Mouse (Mus musculus): ENCODE measurements around the gene Slc44a1. TPM values are rescaled to one million over a fixed set of nuclear protein-coding genes. Genes with fewer than 3 reads are reported as not detected.

Gene Slc44a1
- polyA plus RNA-seq, 1 experiment from 2014 or later: 15.9 TPM

DNA sequence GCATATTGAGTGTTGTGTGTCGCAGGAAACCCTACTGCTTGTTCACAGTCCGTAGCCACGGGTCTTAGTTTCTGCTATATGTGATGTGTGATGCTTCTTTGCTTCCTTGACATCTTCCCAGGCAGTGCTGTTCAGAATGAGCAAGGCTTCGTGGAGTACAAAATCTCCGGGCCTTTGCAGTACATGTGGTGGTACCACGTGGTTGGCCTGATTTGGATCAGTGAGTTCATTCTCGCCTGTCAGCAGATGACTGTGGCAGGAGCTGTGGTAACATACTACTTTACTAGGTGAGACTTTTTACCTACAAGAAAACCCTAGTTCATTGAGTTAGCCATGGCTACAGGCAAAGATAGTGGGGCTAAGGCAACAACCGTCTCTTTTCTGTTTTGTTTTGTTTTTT is 103.2 kb downstream of the Slc44a1 start:
- Histone ChIP-seq H3K27me3 (no peaks in the 10 kb centered on the region), H3K4me3 (no peak overlapping the region), H3K27ac (no peak overlapping the region), H3K36me3 (0 out of 2 replicates have a peak, but pooled peaks cover 3% of the 10 kb centered on the region), H3K9me3 (replicated peaks) (no peaks in the 10 kb centered on the region), H3K4me1 (replicated peaks) (peaks cover 3% of the 10 kb centered on the region; the same call in 1 of the 2 replicates), H3K9ac (no peak overlapping the region), H3K4me2 (no peak overlapping the region)
- WGBS: 68% methylated on average over 8 of the region's 8 CpGs
- no peak for ATAC-seq (replicated peaks; ENCODE audit: insufficient number of reproducible peaks, insufficient read depth, low FRiP score, low read depth)

- H3K9me3 ChIP-seq (replicated peaks): no peaks in the 10 kb centered on the region
Observed at GRCm38 (mm10) chr4:53544889-53545288, 104.7 kb downstream of the Slc44a1 start.

GRCm38 (mm10) chr4:53547381-53547780 is 107.2 kb downstream of the Slc44a1 start:
- Histone ChIP-seq H3K27me3 (no peaks in the 10 kb centered on the region), H3K36me3 (no peaks in the 10 kb centered on the region), H3K4me3 (no peak overlapping the region), H3K9me3 (replicated peaks) (no peaks in the 10 kb centered on the region), H3K27ac (no peak overlapping the region), H3K4me2 (no peak overlapping the region), H3K4me1 (replicated peaks) (peaks cover 3% of the 10 kb centered on the region; the same call in 1 of the 2 replicates), H3K9ac (no peak overlapping the region)
- WGBS: 89% methylated on average over 5 of the region's 5 CpGs
- no peak for ATAC-seq (replicated peaks; ENCODE audit: insufficient number of reproducible peaks, insufficient read depth, low FRiP score, low read depth)

More at GRCm38 (mm10) chr4:53544889-53545288, 104.7 kb downstream of the Slc44a1 start:
- Histone ChIP-seq H3K4me3 (no peak overlapping the region), H3K4me1 (replicated peaks) (peaks cover 3% of the 10 kb centered on the region; the same call in 1 of the 2 replicates), H3K27me3 (no peaks in the 10 kb centered on the region), H3K4me2 (no peak overlapping the region), H3K36me3 (0 out of 2 replicates have a peak, but pooled peaks cover 3% of the 10 kb centered on the region), H3K27ac (no peak overlapping the region), H3K9ac (no peak overlapping the region)
- WGBS: 74% methylated on average over 1 of the region's 1 CpGs
- ATAC-seq (replicated peaks; ENCODE audit: insufficient number of reproducible peaks, insufficient read depth, low FRiP score, low read depth): 0 out of 2 replicates have a peak, but pooled peaks have one; percentile 47

DNA sequence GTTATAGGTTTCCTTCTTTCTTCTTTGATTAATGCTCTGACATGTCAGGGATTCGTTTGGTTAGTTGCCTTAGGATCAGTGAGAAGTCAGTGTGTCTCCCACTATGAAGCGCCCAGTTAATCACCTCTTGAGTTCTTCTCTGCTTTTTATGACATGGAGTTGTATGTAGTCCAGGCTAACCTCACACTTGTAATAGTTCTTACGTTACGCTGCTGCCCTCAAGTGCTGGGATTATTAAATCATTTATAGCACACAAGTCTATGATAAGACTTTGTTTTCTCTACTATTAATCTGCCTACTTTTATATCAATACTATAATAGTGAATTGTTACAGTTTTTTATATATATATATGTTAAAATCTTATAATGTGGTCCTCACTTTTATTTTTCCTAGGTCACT is 109.2 kb downstream of the Slc44a1 start:
- H3K36me3 ChIP-seq: no peaks in the 10 kb centered on the region
- no peak overlapping the region for H3K9ac ChIP-seq
- WGBS: 74% methylated on average over 4 of the region's 4 CpGs
- no peaks in the 10 kb centered on the region for H3K9me3 ChIP-seq (replicated peaks)
- no peak overlapping the region for H3K4me3 ChIP-seq
- no peak for ATAC-seq (replicated peaks; ENCODE audit: insufficient number of reproducible peaks, insufficient read depth, low FRiP score, low read depth)
- no peak overlapping the region for H3K27ac ChIP-seq
- peaks cover 3% of the 10 kb centered on the region; the same call in 1 of the 2 replicates for H3K4me1 ChIP-seq (replicated peaks)
- H3K4me2 ChIP-seq: no peak overlapping the region
- H3K27me3 ChIP-seq: no peaks in the 10 kb centered on the region

DNA sequence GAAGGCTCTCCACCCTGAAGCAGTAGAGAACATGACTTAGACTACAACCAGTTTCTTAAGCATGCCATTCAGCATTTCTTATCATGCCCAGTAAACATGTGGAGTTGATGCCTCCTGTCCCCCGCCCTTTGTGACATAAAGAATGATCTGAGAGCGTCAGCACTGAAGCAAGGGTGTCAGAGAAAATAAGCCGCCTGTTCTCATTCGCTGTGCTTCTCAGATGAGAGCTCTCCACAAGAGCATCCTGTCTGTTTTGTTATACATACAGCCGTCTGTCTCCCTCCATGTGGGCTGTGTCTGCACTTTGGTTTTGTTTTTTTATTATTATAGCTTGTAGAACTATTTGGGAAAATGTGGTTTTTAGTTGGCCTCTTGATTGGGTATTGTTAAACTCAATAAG is 124.4 kb downstream of the Slc44a1 start:
- Histone ChIP-seq H3K27ac (no peak overlapping the region), H3K4me2 (no peak overlapping the region), H3K27me3 (no peaks in the 10 kb centered on the region), H3K9ac (no peak overlapping the region), H3K4me1 (replicated peaks) (no peaks in the 10 kb centered on the region), H3K9me3 (replicated peaks) (no peaks in the 10 kb centered on the region), H3K4me3 (no peak overlapping the region), H3K36me3 (peaks cover 10% of the 10 kb centered on the region; the same call in 1 of the 2 replicates)
- ATAC-seq (replicated peaks; ENCODE audit: insufficient number of reproducible peaks, insufficient read depth, low FRiP score, low read depth): no peak
- WGBS: 75% methylated on average over 5 of the region's 5 CpGs

GRCm38 (mm10) chr4:53567065-53567464 is 126.9 kb downstream of the Slc44a1 start:
- H3K9ac ChIP-seq: no peak overlapping the region
- 80% methylated on average over 1 of the region's 1 CpGs for WGBS
- H3K36me3 ChIP-seq: peaks cover 5% of the 10 kb centered on the region; the same call in 1 of the 2 replicates
- H3K4me1 ChIP-seq (replicated peaks): no peaks in the 10 kb centered on the region
- H3K27me3 ChIP-seq: no peaks in the 10 kb centered on the region
- H3K4me3 ChIP-seq: no peak overlapping the region
- H3K4me2 ChIP-seq: no peak overlapping the region
- no peak for ATAC-seq (replicated peaks; ENCODE audit: insufficient number of reproducible peaks, insufficient read depth, low FRiP score, low read depth)
- H3K9me3 ChIP-seq (replicated peaks): no peaks in the 10 kb centered on the region
- H3K27ac ChIP-seq: no peak overlapping the region

GRCm38 (mm10) chr4:53575558-53575957 is 135.3 kb downstream of the Slc44a1 start:
- Histone ChIP-seq H3K4me1 (replicated peaks) (no peaks in the 10 kb centered on the region), H3K36me3 (no peaks in the 10 kb centered on the region), H3K27me3 (no peaks in the 10 kb centered on the region), H3K4me2 (no peak overlapping the region), H3K9ac (no peak overlapping the region), H3K9me3 (replicated peaks) (no peaks in the 10 kb centered on the region), H3K4me3 (no peak overlapping the region), H3K27ac (no peak overlapping the region)
- WGBS: 72% methylated on average over 2 of the region's 2 CpGs
- no peak for ATAC-seq (replicated peaks; ENCODE audit: insufficient number of reproducible peaks, insufficient read depth, low FRiP score, low read depth)

GRCm38 (mm10) chr4:53587676-53588075 is 147.5 kb downstream of the Slc44a1 start:
- ATAC-seq (replicated peaks; ENCODE audit: insufficient number of reproducible peaks, insufficient read depth, low FRiP score, low read depth): no peak
- no peak overlapping the region for H3K4me2 ChIP-seq
- H3K4me3 ChIP-seq: no peak overlapping the region
- no peaks in the 10 kb centered on the region for H3K9me3 ChIP-seq (replicated peaks)
- H3K9ac ChIP-seq: no peak overlapping the region
- H3K4me1 ChIP-seq (replicated peaks): peaks cover 6% of the 10 kb centered on the region; the same call in 1 of the 2 replicates
- no peaks in the 10 kb centered on the region for H3K27me3 ChIP-seq
- H3K36me3 ChIP-seq: no peaks in the 10 kb centered on the region
- H3K27ac ChIP-seq: no peak overlapping the region

- Histone ChIP-seq H3K9ac (no peak overlapping the region), H3K36me3 (no peaks in the 10 kb centered on the region), H3K4me1 (replicated peaks) (peaks cover 7% of the 10 kb centered on the region; the same call in 1 of the 2 replicates), H3K4me3 (no peak overlapping the region), H3K4me2 (no peak overlapping the region), H3K27ac (no peak overlapping the region), H3K27me3 (no peaks in the 10 kb centered on the region), H3K9me3 (replicated peaks) (no peaks in the 10 kb centered on the region)
- ATAC-seq (replicated peaks; ENCODE audit: insufficient number of reproducible peaks, insufficient read depth, low FRiP score, low read depth): no peak
- WGBS: 77% methylated on average over 1 of the region's 1 CpGs
Observed at GRCm38 (mm10) chr4:53588936-53589335, 148.7 kb downstream of the Slc44a1 start.

- H3K4me2 ChIP-seq: no peak overlapping the region
- H3K4me3 ChIP-seq: no peak overlapping the region
- no peak for ATAC-seq (replicated peaks; ENCODE audit: insufficient number of reproducible peaks, insufficient read depth, low FRiP score, low read depth)
- no peaks in the 10 kb centered on the region for H3K27me3 ChIP-seq
- H3K4me1 ChIP-seq (replicated peaks): peaks cover 11% of the 10 kb centered on the region; the same call in 1 of the 2 replicates
- no peaks in the 10 kb centered on the region for H3K9me3 ChIP-seq (replicated peaks)
- H3K36me3 ChIP-seq: no peaks in the 10 kb centered on the region
- no peak overlapping the region for H3K9ac ChIP-seq
- H3K27ac ChIP-seq: no peak overlapping the region
- WGBS: 86% methylated on average over 4 of the region's 4 CpGs
Observed at GRCm38 (mm10) chr4:53589466-53589865, 149.3 kb downstream of the Slc44a1 start.

GRCm38 (mm10) chr4:53590163-53590562 is 149.9 kb downstream of the Slc44a1 start:
- Histone ChIP-seq H3K27ac (no peak overlapping the region), H3K4me1 (replicated peaks) (peaks cover 11% of the 10 kb centered on the region; the same call in 1 of the 2 replicates), H3K9me3 (replicated peaks) (no peaks in the 10 kb centered on the region), H3K36me3 (no peaks in the 10 kb centered on the region), H3K4me2 (no peak overlapping the region), H3K9ac (no peak overlapping the region), H3K4me3 (no peak overlapping the region), H3K27me3 (no peaks in the 10 kb centered on the region)
- ATAC-seq (replicated peaks; ENCODE audit: insufficient number of reproducible peaks, insufficient read depth, low FRiP score, low read depth): no peak
- WGBS: 49% methylated on average over 4 of the region's 4 CpGs

DNA sequence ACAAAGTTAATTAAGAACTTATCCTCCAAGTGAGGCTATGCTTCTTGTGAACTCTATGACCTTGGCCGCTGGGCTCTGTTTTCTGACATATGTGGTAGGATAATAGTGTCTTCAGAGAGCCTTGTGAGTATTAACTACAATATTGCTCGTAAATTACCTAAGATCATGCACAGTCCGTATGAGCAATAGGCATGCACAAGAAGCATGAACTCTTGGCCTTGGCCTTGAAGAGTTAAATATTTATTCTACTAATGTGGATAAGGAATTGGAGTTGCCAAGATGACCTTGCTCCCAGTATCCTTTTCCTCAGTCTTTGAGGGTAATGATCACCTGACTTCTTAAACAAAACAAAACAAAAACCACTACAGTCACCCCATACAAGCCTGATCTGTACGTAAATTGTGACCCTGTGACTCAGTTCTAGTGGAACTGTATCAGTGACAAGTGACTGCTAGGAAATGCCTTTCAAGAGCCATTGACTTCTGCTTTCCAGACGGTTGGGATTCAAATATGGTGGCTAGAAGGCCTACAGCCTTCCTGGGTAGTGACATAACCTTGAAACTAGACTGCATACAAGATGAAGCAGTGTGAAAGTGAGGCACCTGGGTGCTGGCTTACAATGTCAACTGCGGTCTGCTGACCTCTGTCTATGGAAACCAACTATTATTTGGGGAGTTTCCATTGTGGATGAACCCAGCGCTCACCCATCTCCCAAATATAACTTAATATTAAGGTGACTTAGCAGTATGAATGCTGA is 150.7 kb downstream of the Slc44a1 start:
- no peaks in the 10 kb centered on the region for H3K27me3 ChIP-seq
- H3K4me2 ChIP-seq: no peak overlapping the region
- H3K4me1 ChIP-seq (replicated peaks): peaks cover 11% of the 10 kb centered on the region; the same call in 1 of the 2 replicates
- no peak overlapping the region for H3K9ac ChIP-seq
- no peak overlapping the region for H3K4me3 ChIP-seq
- H3K9me3 ChIP-seq (replicated peaks): no peaks in the 10 kb centered on the region
- no peaks in the 10 kb centered on the region for H3K36me3 ChIP-seq
- 78% methylated on average over 7 of the region's 7 CpGs for WGBS
- no peak overlapping the region for H3K27ac ChIP-seq
- no peak for ATAC-seq (replicated peaks; ENCODE audit: insufficient number of reproducible peaks, insufficient read depth, low FRiP score, low read depth)

Data from heart, embryonic 15.5 days (tissue).